Mouse (Mus musculus): Measurements from ENCODE around the gene Dapk1.

- TF ChIP-seq EP300 (optimal IDR thresholded peaks at IDR 0.05), result no peak
- TF ChIP-seq CTCF (IDR thresholded peaks at IDR 0.05; ENCODE audit: low read depth), result no peak
Measured at GRCm38 (mm10) chr13:60616036-60616435, 14.3 kb downstream of the Dapk1 start.

All from stomach, postnatal 0 days (tissue).